Mouse (Mus musculus) hindbrain, embryonic 11.5 days (tissue): Measurements from ENCODE around the gene Gtf2ird1. TPM values are rescaled to one million over a fixed set of nuclear protein-coding genes. Genes with fewer than 3 reads are reported as not detected.
A peak's percentile ranks its signal among the peaks of the same experiment; 100 is the strongest.

ENCODE experiments used
- ATAC-seq: fragments of 200-750 bp; cut with Nextera tagmentation; 2 replicates; pipeline ENCODE4 v1.8.0; 2017; ENCODE audit warnings: mild to moderate bottlenecking, moderate TSS enrichment, moderate library complexity; ENCODE audit not compliant: low FRiP score
- DNase-seq: peaks from one replicate; pipeline ENCODE4 v3.0.0-alpha.2; 2015; ENCODE audit warnings: low spot score
- H3K27ac ChIP-seq: fragments of 300-500 bp; sonication (generic); 2 replicates; pipeline ENCODE4 v1.5.1; 2014; ENCODE audit warnings: mild to moderate bottlenecking, low read depth, low read length
- H3K27me3 ChIP-seq: fragments of 300-500 bp; sonication (generic); 2 replicates; pipeline ENCODE4 v1.6.1; 2014; ENCODE audit warnings: mild to moderate bottlenecking, low read length, moderate library complexity, mixed read lengths; ENCODE audit not compliant: control insufficient read depth, insufficient read depth
- H3K36me3 ChIP-seq: fragments of 300-500 bp; sonication (generic); 2 replicates; pipeline ENCODE4 v1.6.1; 2014; ENCODE audit warnings: mild to moderate bottlenecking, low read length, moderate library complexity, mixed read lengths; ENCODE audit not compliant: control insufficient read depth, insufficient read depth
- H3K4me1 ChIP-seq: fragments of 300-500 bp; sonication (generic); replicated peaks from 2 replicates; pipeline ENCODE4 v1.6.1; 2014; ENCODE audit warnings: low read length, mixed read lengths; ENCODE audit not compliant: control insufficient read depth, insufficient read depth
- H3K4me2 ChIP-seq: fragments of 300-500 bp; sonication (generic); replicated peaks from 2 replicates; pipeline ENCODE4 v1.6.1; 2014; ENCODE audit warnings: mild to moderate bottlenecking, low read depth, low read length
- H3K4me3 ChIP-seq: fragments of 300-500 bp; sonication (generic); 2 replicates; pipeline ENCODE4 v1.5.1; 2014; ENCODE audit warnings: low read depth, low read length
- H3K9ac ChIP-seq: fragments of 300-500 bp; sonication (generic); 2 replicates; pipeline ENCODE4 v1.6.1; 2014; ENCODE audit warnings: low read depth, low read length
- H3K9me3 ChIP-seq: fragments of 300-500 bp; sonication (generic); 2 replicates; pipeline ENCODE4 v1.6.1; 2016; ENCODE audit warnings: low read length; ENCODE audit not compliant: control insufficient read depth
- WGBS: fragments of 180-500 bp; shearing (Covaris S2); extraction: QIAGEN DNeasy Blood & Tissue Kit; methylation state at CpG from one replicate; pipeline ENCODE4 v1.1.7; 2014; 5-methylcytosine and 5-hydroxymethylcytosine counted together
- polyA plus RNA-seq: library from polyadenylated mRNA; unstranded; fragments of >200 nt; fragmentation: Nextera tagmentation; extraction: Ambion mirVana; gene quantifications from 2 replicates; pipeline ENCODE4 v1.2.1, GENCODE M21; 2014

Gene Gtf2ird1
- polyA plus RNA-seq, 1 experiment from 2014 or later: 69.3 TPM

DNA sequence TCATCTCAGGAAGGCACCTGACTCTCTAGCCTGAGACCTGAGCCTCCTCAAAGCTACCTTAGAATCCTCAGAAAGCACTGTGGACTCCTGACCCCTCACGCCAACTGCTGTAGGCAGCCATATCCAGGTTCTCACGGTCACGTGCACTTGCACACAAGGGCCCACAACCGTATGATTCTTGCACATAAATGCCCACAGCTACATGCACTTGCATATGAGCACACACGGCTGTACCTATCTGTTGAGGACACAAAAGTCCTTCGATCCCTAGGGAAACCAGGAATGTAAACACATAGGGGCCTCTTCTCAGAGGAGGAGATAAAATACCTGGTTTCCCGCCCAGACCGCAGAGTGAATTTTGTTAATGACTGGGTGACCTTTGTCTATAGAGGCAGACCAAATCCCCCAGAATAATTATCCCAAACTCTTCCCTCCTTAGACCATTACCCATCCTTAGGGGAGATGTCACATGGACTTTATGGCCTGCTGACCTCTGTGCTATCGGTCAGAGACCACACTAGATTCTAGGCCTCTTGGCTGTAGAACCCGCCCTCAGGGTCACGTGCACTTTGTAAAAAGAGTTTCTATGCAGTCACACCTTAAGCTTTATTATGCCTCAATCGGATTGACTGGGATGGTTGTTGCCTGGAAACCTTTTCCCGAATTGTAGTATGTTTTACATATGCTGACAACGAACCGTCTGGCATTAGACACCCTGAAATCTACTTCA, 58.9 kb downstream of the Gtf2ird1 start:
- Histone ChIP-seq H3K9me3 (no peaks in the 10 kb centered on the region), H3K27ac (no peak overlapping the region), H3K9ac (no peak overlapping the region), H3K4me2 (no peak overlapping the region), H3K4me3 (no peak overlapping the region), H3K36me3 (peaks cover 10% of the 10 kb centered on the region; the same call in 1 of the 2 replicates), H3K4me1 (no peaks in the 10 kb centered on the region), H3K27me3 (no peaks in the 10 kb centered on the region)
- DNase-seq: no peak
- WGBS: 93% methylated on average over 15 of the region's 15 CpGs
- no peak for ATAC-seq

DNA sequence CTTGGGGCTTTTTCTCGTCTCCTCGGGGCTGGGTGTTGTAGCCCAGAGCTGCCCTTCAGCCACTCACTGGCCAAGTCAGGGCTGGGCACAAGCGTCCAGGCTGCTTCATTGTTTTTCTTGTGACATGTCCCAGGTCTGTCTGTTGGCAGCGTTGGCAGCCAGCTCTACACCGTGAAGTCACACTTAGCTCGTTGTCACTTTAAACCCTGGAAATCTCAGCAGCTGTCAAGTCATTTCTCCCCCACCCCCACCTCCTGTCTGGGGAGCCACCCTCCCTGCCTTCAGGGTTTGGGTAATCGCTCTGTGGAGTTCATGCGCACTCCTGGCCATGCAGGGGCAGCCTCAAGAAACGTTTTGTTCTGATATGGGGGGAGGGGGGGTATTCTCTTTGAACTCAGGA, 60.0 kb downstream of the Gtf2ird1 start:
- no peak for DNase-seq
- WGBS: 76% methylated on average over 9 of the region's 9 CpGs
- Histone ChIP-seq H3K4me2 (no peak overlapping the region), H3K27me3 (no peaks in the 10 kb centered on the region), H3K9me3 (no peaks in the 10 kb centered on the region), H3K9ac (no peak overlapping the region), H3K4me1 (no peaks in the 10 kb centered on the region), H3K4me3 (no peak overlapping the region), H3K36me3 (peaks cover 6% of the 10 kb centered on the region; the same call in 1 of the 2 replicates), H3K27ac (no peak overlapping the region)
- ATAC-seq: no peak

DNA sequence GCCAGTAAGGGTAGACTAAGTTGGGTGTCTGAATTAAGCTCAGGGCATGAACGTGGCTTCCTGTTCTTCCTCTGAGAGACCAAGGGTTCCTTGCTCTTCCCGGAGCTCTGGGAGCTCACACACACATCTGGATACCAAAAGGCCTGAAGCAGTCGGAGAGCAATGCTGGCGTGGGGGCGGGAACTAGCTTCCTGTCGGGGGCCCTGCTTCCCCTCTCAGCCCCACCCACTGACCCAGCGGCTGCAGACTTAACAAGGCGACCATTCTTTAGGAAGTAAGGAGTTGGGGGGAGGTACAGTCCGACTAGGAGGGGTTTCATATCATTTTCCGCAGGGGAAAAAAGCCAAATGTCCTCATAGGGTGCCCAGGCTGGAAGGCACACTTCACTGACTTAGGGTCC, 61.9 kb downstream of the Gtf2ird1 start:
- no peaks in the 10 kb centered on the region for H3K27me3 ChIP-seq
- H3K4me1 ChIP-seq: no peaks in the 10 kb centered on the region
- no peak overlapping the region for H3K4me2 ChIP-seq
- H3K9ac ChIP-seq: no peak overlapping the region
- DNase-seq: peak; percentile 68
- no peak overlapping the region for H3K4me3 ChIP-seq
- peaks cover 14% of the 10 kb centered on the region for H3K36me3 ChIP-seq
- WGBS: 53% methylated on average over 10 of the region's 10 CpGs
- no peaks in the 10 kb centered on the region for H3K9me3 ChIP-seq
- H3K27ac ChIP-seq: no peak overlapping the region
- no peak for ATAC-seq

DNA sequence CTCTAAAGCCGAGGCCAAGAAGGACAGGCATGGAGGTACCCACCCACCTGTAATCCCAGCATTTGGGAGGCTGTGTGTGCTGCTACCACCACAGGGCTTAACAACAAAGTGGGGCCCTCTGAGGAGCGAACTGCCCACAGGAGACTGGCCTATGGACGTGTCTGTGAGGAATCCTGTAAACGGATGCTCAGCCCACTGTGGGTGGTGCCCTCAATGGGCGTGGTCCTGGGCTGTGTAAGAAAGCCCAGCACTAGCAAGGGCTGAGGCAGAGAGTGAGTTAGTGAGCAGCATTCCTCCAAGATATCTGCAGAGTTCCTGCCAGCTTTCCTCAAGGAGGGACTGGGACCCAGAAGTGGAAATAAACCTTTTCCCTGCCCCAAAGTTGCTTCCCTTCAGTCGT, 62.9 kb downstream of the Gtf2ird1 start:
- DNase-seq (no peak), ATAC-seq (no peak)
- peaks cover 20% of the 10 kb centered on the region for H3K36me3 ChIP-seq
- 73% methylated on average over 6 of the region's 6 CpGs for WGBS
- H3K27ac ChIP-seq: no peak overlapping the region
- H3K4me3 ChIP-seq: no peak overlapping the region
- H3K9ac ChIP-seq: no peak overlapping the region
- H3K27me3 ChIP-seq: no peaks in the 10 kb centered on the region
- H3K4me1 ChIP-seq: no peaks in the 10 kb centered on the region
- no peak overlapping the region for H3K4me2 ChIP-seq
- H3K9me3 ChIP-seq: no peaks in the 10 kb centered on the region

DNA sequence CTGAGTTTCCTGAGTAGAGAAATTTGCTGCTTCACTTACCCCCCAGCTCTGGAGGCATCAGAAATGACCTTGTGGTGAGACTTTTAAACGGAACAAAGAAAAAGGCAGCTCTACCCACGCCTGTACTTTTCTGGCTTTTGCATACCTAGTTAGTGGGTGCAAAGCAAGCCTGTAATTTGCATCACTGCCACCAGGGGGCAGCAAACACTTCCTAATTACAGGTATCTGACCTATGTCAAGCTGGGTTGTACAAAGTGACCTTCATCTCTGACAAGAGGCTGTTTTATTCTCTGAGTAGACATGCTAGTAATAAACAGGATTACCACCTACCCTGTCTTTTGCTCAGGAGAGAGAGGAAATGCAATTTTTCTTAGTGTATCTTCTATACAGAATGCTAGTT, 71.4 kb downstream of the Gtf2ird1 start:
- ATAC-seq: no peak
- peaks cover 27% of the 10 kb centered on the region; the same call in 1 of the 2 replicates for H3K36me3 ChIP-seq

DNA sequence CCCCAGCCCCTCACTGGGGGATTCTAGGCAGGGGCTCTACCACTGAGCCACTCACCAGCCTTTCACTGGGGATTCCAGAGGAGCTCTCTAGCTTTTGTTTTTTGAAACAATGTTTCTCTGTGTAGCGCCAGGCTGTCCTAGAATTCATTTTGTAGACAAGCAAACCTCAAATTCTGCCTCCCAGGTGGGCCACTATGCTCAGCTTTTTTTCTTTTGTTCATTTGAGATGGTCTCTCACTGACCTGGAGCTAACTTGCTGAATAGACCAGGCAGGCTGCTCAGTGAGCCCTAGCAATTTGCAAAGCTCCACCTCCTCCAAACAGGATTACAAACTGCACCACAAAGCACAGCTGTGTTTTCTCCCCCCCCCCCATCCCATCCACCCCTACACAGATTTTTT, 81.3 kb downstream of the Gtf2ird1 start:
- WGBS: 83% methylated on average over 1 of the region's 1 CpGs

More for the DNA sequence above, 71.4 kb downstream of the Gtf2ird1 start:
- Histone ChIP-seq H3K4me2 (no peak overlapping the region), H3K4me1 (no peaks in the 10 kb centered on the region), H3K27ac (no peak overlapping the region), H3K9me3 (no peaks in the 10 kb centered on the region), H3K9ac (no peak overlapping the region), H3K27me3 (no peaks in the 10 kb centered on the region), H3K4me3 (no peak overlapping the region)
- 63% methylated on average over 2 of the region's 2 CpGs for WGBS
- peak; percentile 83 for DNase-seq

DNA sequence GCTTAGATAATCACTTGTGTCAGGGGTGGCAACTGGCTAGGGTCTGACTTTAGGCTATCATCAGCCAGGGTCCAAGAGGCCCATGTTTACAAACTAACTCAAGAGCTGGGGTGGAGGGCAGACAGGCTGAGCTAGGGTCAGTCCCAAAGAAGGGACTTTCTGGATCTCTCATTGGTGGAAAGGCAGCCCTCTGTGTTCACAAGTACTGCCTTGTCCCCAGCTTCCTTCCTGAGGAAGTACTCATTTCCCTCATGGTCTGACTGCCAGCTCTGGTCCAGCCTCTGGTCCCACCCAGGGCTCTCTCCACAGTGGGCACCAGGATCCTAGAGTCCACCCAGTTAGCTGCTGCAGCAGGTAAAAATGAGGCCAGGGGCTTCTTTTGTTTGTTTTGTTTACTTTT, 82.0 kb downstream of the Gtf2ird1 start:
- Histone ChIP-seq H3K27me3 (no peaks in the 10 kb centered on the region), H3K4me1 (no peaks in the 10 kb centered on the region), H3K4me2 (no peak overlapping the region), H3K4me3 (no peak overlapping the region), H3K27ac (0 out of 2 replicates have a peak overlapping the region, but pooled peaks have one; percentile 37), H3K36me3 (peaks cover 18% of the 10 kb centered on the region), H3K9ac (no peak overlapping the region), H3K9me3 (no peaks in the 10 kb centered on the region)
- no peak for ATAC-seq
- no peak for DNase-seq

More for the DNA sequence above, 81.3 kb downstream of the Gtf2ird1 start:
- peaks cover 22% of the 10 kb centered on the region for H3K36me3 ChIP-seq
- ATAC-seq: no peak
- H3K27ac ChIP-seq: no peak overlapping the region
- no peaks in the 10 kb centered on the region for H3K27me3 ChIP-seq
- H3K9me3 ChIP-seq: no peaks in the 10 kb centered on the region
- no peaks in the 10 kb centered on the region for H3K4me1 ChIP-seq
- no peak for DNase-seq
- no peak overlapping the region for H3K4me3 ChIP-seq
- no peak overlapping the region for H3K9ac ChIP-seq
- H3K4me2 ChIP-seq: no peak overlapping the region

DNA sequence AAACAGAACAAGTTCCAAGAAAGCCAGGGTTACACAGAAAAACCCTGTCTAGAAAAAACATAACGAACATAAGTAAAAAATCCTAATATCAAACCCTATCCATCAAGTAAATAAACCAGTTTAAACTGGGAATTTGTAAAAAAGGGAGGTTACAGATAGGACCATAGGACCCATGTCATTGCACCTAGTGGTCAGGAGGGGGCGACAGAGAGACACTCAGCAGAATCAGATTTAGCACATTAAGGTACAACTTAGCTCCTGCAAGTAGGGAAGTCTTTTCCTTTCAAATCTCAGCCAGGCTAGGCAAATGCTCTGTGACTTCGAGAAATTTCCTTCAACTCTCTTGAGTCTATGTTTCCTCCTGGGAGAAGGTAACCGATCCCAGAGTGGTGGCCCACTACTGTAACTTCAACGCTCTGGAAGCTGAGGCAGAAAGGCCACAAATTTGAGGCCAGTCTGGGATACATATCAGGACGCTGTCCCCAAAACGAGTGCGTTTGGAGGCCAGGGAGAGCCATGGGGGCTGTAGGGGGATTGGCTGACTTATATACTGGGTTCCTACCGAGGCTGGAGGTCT, 82.5 kb downstream of the Gtf2ird1 start:
- H3K9ac ChIP-seq: no peak overlapping the region
- ATAC-seq (no peak), DNase-seq (peak; percentile 68)
- H3K4me1 ChIP-seq: no peaks in the 10 kb centered on the region
- H3K4me2 ChIP-seq: no peak overlapping the region
- no peaks in the 10 kb centered on the region for H3K27me3 ChIP-seq
- no peak overlapping the region for H3K4me3 ChIP-seq
- H3K36me3 ChIP-seq: peaks cover 15% of the 10 kb centered on the region
- WGBS: 73% methylated on average over 9 of the region's 9 CpGs
- H3K9me3 ChIP-seq: no peaks in the 10 kb centered on the region
- H3K27ac ChIP-seq: 0 out of 2 replicates have a peak overlapping the region, but pooled peaks have one; percentile 37
